Mouse (Mus musculus) CH12.LX (cell line): ENCODE data around the gene Gpr84. TPM values are rescaled to one million over a fixed set of nuclear protein-coding genes. Genes with fewer than 3 reads are reported as not detected.

Experiments used
- DNase-seq: peaks from one replicate; pipeline ENCODE4 v3.0.0-alpha.2; 2013; ENCODE audit errors: extremely low read depth
- H3K27ac ChIP-seq: 2 replicates; pipeline ENCODE4 v1.5.1; 2012; ENCODE audit warnings: low read depth, mild to moderate bottlenecking, control low read depth, moderate library complexity; ENCODE audit not compliant: insufficient read depth
- H3K27me3 ChIP-seq: replicated peaks from 2 replicates; pipeline ENCODE3; 2012; ENCODE audit warnings: inconsistent platforms
- H3K36me3 ChIP-seq, 2 experiments: replicated peaks in 1 of 2; 2 replicates each; pipeline versions ENCODE3 to v1.6.1; 2012; ENCODE audit warnings: inconsistent platforms in 1 of 2, low read length in 1 of 2, mild to moderate bottlenecking in 1 of 2, mixed read lengths in 1 of 2, moderate library complexity in 1 of 2; ENCODE audit not compliant: control insufficient read depth in 1 of 2, insufficient read depth in 1 of 2
- H3K4me1 ChIP-seq, 2 experiments: 2 replicates each; pipeline ENCODE4 v1.6.1; 2012; ENCODE audit warnings: inconsistent platforms in 1 of 2, moderate library complexity in 1 of 2; ENCODE audit not compliant: insufficient read depth in 2 of 2, control insufficient read depth in 1 of 2
- H3K4me2 ChIP-seq: 2 replicates; pipeline ENCODE4 v1.6.1; 2012; ENCODE audit warnings: low read depth, mild to moderate bottlenecking, control low read depth; ENCODE audit not compliant: poor library complexity, insufficient read depth, severe bottlenecking
- H3K4me3 ChIP-seq, 3 experiments: fragments of 150-350 bp in 1 of 3; sonication (generic) in 1 of 3; replicated peaks in 1 of 3; 2 replicates each; pipeline versions ENCODE3 to v1.5.1; 2011 to 2012; ENCODE audit warnings: low read depth in 2 of 3, low read length in 2 of 3, mild to moderate bottlenecking in 2 of 3, moderate library complexity in 2 of 3, control low read depth in 1 of 3, improper control_type of control experiment in 1 of 3, inconsistent platforms in 1 of 3, mixed read lengths in 1 of 3; ENCODE audit not compliant: poor library complexity in 1 of 3
- H3K79me2 ChIP-seq: replicated peaks from 2 replicates; pipeline ENCODE4 v1.6.1; 2012; ENCODE audit warnings: mild to moderate bottlenecking, moderate library complexity; ENCODE audit not compliant: control insufficient read depth, poor library complexity, insufficient read depth, severe bottlenecking; ENCODE audit errors: extremely low read depth
- H3K9ac ChIP-seq: 2 replicates; pipeline ENCODE4 v1.6.1; 2012; ENCODE audit warnings: low read depth, mild to moderate bottlenecking, control low read depth, moderate library complexity; ENCODE audit not compliant: insufficient read depth
- H3K9me3 ChIP-seq: replicated peaks from 2 replicates; pipeline ENCODE3; 2012; ENCODE audit warnings: low read length, inconsistent platforms, mixed read lengths
- BHLHE40 ChIP-seq: IDR thresholded peaks from 2 replicates; pipeline ENCODE4 v1.6.1; 2011; ENCODE audit warnings: mild to moderate bottlenecking, low read depth, low read length, improper control_type of control experiment
- CHD1 ChIP-seq: IDR thresholded peaks from 2 replicates; pipeline ENCODE4 v1.6.1; 2012; ENCODE audit warnings: low read depth, low read length, improper control_type of control experiment, inconsistent platforms
- CHD2 ChIP-seq: IDR thresholded peaks from 2 replicates; pipeline ENCODE4 v1.6.1; 2011; ENCODE audit warnings: low read length, improper control_type of control experiment
- CTCF ChIP-seq, 2 experiments: IDR thresholded peaks in 1 of 2; conservative IDR thresholded peaks in 1 of 2; 2 replicates each; pipeline ENCODE4 v1.5.1; 2011 to 2012; ENCODE audit warnings: low read depth in 2 of 2, low read length in 2 of 2, improper control_type of control experiment in 1 of 2, inconsistent platforms in 1 of 2, mild to moderate bottlenecking in 1 of 2, moderate library complexity in 1 of 2
- E2F4 ChIP-seq: IDR thresholded peaks from 2 replicates; pipeline ENCODE4 v1.6.1; 2011; ENCODE audit warnings: low read depth, low read length, improper control_type of control experiment; ENCODE audit not compliant: insufficient replicate concordance
- ELF1 ChIP-seq: IDR thresholded peaks from 2 replicates; pipeline ENCODE4 v1.6.1; 2014; ENCODE audit warnings: low read depth, mild to moderate bottlenecking, inconsistent platforms, low read length, improper control_type of control experiment
- ETS1 ChIP-seq: conservative IDR thresholded peaks from 2 replicates; pipeline ENCODE4 v1.6.1; 2012; ENCODE audit warnings: low read depth, mild to moderate bottlenecking, inconsistent platforms, low read length, improper control_type of control experiment, moderate library complexity
- GABPA ChIP-seq: IDR thresholded peaks from 2 replicates; pipeline ENCODE4 v1.6.1; 2012; ENCODE audit warnings: low read depth, low read length, improper control_type of control experiment, inconsistent platforms; ENCODE audit not compliant: insufficient replicate concordance
- HCFC1 ChIP-seq: IDR thresholded peaks from 2 replicates; pipeline ENCODE4 v1.6.1; 2012; ENCODE audit warnings: low read depth, mild to moderate bottlenecking, inconsistent platforms, low read length, improper control_type of control experiment
- IRF4 ChIP-seq: IDR thresholded peaks from 2 replicates; pipeline ENCODE4 v1.6.1; 2014; ENCODE audit warnings: low read depth, mild to moderate bottlenecking, inconsistent platforms, low read length, improper control_type of control experiment
- JUN ChIP-seq: IDR thresholded peaks from 2 replicates; pipeline ENCODE4 v1.6.1; 2011; ENCODE audit warnings: low read depth, mild to moderate bottlenecking, low read length, improper control_type of control experiment, moderate library complexity; ENCODE audit not compliant: insufficient read depth
- MXI1 ChIP-seq: IDR thresholded peaks from 2 replicates; pipeline ENCODE4 v1.6.1; 2011; ENCODE audit warnings: mild to moderate bottlenecking, low read depth, low read length, improper control_type of control experiment
- NELFE ChIP-seq: IDR thresholded peaks from 2 replicates; pipeline ENCODE4 v1.6.1; 2011; ENCODE audit warnings: low read depth, low read length, improper control_type of control experiment
- POLR2A ChIP-seq: IDR thresholded peaks from 2 replicates; pipeline ENCODE4 v1.6.1; 2011; ENCODE audit warnings: low read depth, mild to moderate bottlenecking, improper control_type of control experiment, low read length
- POLR2AphosphoS2 ChIP-seq: IDR thresholded peaks from 2 replicates; pipeline ENCODE4 v1.6.1; 2011; ENCODE audit warnings: low read depth, low read length, improper control_type of control experiment
- SMC3 ChIP-seq: IDR thresholded peaks from 2 replicates; pipeline ENCODE4 v1.6.1; 2011; ENCODE audit warnings: low read depth, low read length, improper control_type of control experiment
- TCF12 ChIP-seq: IDR thresholded peaks from 2 replicates; pipeline ENCODE4 v1.6.1; 2014; ENCODE audit warnings: low read depth, mild to moderate bottlenecking, inconsistent platforms, low read length, improper control_type of control experiment
- UBTF ChIP-seq: IDR thresholded peaks from 2 replicates; pipeline ENCODE4 v1.6.1; 2012; ENCODE audit warnings: low read depth, mild to moderate bottlenecking, inconsistent platforms, low read length, improper control_type of control experiment, moderate library complexity
- ZC3H11A ChIP-seq: IDR thresholded peaks from 2 replicates; pipeline ENCODE4 v1.6.1; 2012; ENCODE audit warnings: low read depth, mild to moderate bottlenecking, inconsistent platforms, low read length, improper control_type of control experiment
- dilution Hi-C: fragments of 300-500 bp; cut with MboI; formaldehyde crosslinking; loops from 2 replicates; pipeline ENCODE4 v1.14.3; 2020; ENCODE audit warnings: low sequenced_read_pairs; ENCODE audit not compliant: extremely low pct_unique_long_range_greater_than_20kb, extremely low pct_ligation_motif_present
- in situ Hi-C: fragments of 300-500 bp; cut with MboI; formaldehyde crosslinking; loops from 3 replicates; pipeline ENCODE4 v1.14.3; 2019; ENCODE audit warnings: low sequenced_read_pairs, low pct_ligation_motif_present, low pct_unique_long_range_greater_than_20kb, mixed read lengths
- polyA plus RNA-seq: library from polyadenylated mRNA; unstranded; fragments of >175 nt; gene quantifications from 2 replicates; pipeline ENCODE4 v1.2.1, GENCODE M21; 2012; ENCODE audit warnings: low read depth; ENCODE audit not compliant: insufficient read length
- total RNA-seq, 2 experiments: library from RNA; depleted of rRNA; stranded (reverse); fragments of 300-350 nt in 1 of 2; fragments of >200 nt in 1 of 2; gene quantifications; 2 replicates each; pipeline ENCODE4 v1.2.3; 2012 to 2014

The Gpr84 gene
- total and polyA plus RNA-seq, 3 experiments, result 0.42 to 1.4 (median 0.66) TPM

DNA sequence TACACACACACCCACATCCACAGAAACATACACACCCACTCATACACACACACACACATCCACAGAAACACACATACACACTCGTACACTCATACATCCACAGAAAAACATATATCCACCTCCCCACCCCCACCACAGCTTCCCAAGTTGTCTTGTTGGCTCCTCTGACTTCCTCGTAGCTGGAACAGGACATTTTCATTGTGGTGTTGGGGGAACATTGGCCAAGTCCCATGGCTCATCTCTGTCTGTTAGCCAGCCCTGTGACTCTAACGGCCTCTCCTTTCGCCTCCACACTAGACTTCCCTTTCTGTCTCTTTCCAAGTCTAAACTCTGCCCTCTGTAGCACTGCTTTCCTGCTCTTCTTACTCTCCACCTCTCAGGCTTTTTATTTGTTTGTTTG lies 47.4 kb upstream of the Gpr84 start:
- dilution Hi-C loops (no loop called here), in situ Hi-C loops (no loop called here)
- Histone ChIP-seq H3K27me3 (no peaks in the 10 kb centered on the region), H3K9ac (no peak overlapping the region), H3K27ac (no peak overlapping the region), H3K4me3 (no peak overlapping the region), H3K4me2 (no peak overlapping the region), H3K79me2 (no peaks in the 10 kb centered on the region), H3K9me3 (no peaks in the 10 kb centered on the region), H3K36me3 (no peaks in the 10 kb centered on the region)
- DNase-seq, result no peak
- TF ChIP-seq CHD2, result no peak
- no peak for TF ChIP-seq TCF12
- TF ChIP-seq CHD1, result no peak
- no peak for TF ChIP-seq IRF4
- no peak for TF ChIP-seq CTCF (conservative IDR thresholded peaks at IDR 0.05 in 1 of 2, IDR thresholded peaks at IDR 0.05 in 1 of 2; ENCODE audit: low read depth in 2 of 2, low read length in 2 of 2)
- no peak for TF ChIP-seq SMC3
- TF ChIP-seq MXI1, result no peak
- no peak for TF ChIP-seq E2F4
- TF ChIP-seq ELF1, result no peak
- TF ChIP-seq HCFC1, result no peak
- TF ChIP-seq ETS1, result no peak
- no peak for TF ChIP-seq JUN
- no peak for TF ChIP-seq UBTF
- no peak for TF ChIP-seq POLR2AphosphoS2
- no peak for TF ChIP-seq GABPA
- TF ChIP-seq ZC3H11A, result no peak
- TF ChIP-seq, all 38 proteins: peak for 0
- H3K4me1 ChIP-seq, result peaks cover 36 to 89% of the 10 kb centered on the region in 2 experiments

DNA sequence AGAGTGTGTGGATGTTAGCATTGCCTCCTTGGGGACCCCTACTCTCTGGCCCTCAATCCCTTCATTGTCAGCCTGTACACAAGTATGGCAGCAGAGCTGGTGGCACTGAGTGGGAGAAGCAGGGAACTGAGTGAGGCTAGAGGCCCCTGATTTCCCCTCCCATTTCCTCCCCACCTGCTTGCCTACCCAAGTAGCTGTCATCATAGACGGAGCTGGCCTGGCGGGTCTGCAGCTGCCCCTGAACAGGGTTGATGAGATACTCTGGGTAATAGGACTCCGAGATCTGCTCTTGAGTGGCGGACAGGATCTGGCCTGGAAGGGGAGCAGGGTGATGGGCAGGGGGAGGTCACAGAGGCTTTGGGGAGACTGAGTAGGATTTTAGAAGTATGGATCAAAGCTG lies 45.7 kb upstream of the Gpr84 start:
- TF ChIP-seq NELFE, result 0 out of 2 replicates have a peak, but pooled peaks have one; percentile 29
- TF ChIP-seq POLR2A, result 0 out of 2 replicates have a peak, but pooled peaks have one; percentile 23
- 0 out of 2 replicates have a peak, but pooled peaks have one; percentile 40 for TF ChIP-seq TCF12
- TF ChIP-seq BHLHE40, result no peak
- dilution Hi-C loops, result no loop called here

More for the DNA sequence above, 45.7 kb upstream of the Gpr84 start:
- Histone ChIP-seq H3K79me2 (no peaks in the 10 kb centered on the region), H3K4me2 (0 out of 2 replicates have a peak overlapping the region, but pooled peaks have one; percentile 5), H3K4me3 (no peak overlapping the region), H3K4me1 (peaks cover 30 to 83% of the 10 kb centered on the region in 2 experiments), H3K9me3 (no peaks in the 10 kb centered on the region), H3K36me3 (peaks cover 0 to 6% of the 10 kb centered on the region in 2 experiments), H3K9ac (no peak overlapping the region), H3K27me3 (no peaks in the 10 kb centered on the region), H3K27ac (0 out of 2 replicates have a peak overlapping the region, but pooled peaks have one; percentile 2)
- in situ Hi-C loops, result no loop called here
- DNase-seq, result peak; percentile 55
